Mouse (Mus musculus): ENCODE measurements around the gene Gm5134. TPM values are rescaled to one million over a fixed set of nuclear protein-coding genes. Genes with fewer than 3 reads are reported as not detected.
A peak's percentile ranks its signal among the peaks of the same experiment; 100 is the strongest.

Gene Gm5134
- polyA plus RNA-seq, 1 experiment from 2014 or later = 1.3 TPM

- DNase-seq (ENCODE audit: low spot score) = peak; percentile 94
Observed at GRCm38 (mm10) chr10:76032402-76033118, 78.2 kb downstream of the Gm5134 start, which contains the start of gene Zfp280b. Gene Zfp280b, plus strand, starts transcription at chr10:76032650.

GRCm38 (mm10) chr10:76033119-76033455, 78.8 kb downstream of the Gm5134 start:
- DNase-seq (ENCODE audit: low spot score) = no peak

GRCm38 (mm10) chr10:76034001-76034600, 79.8 kb downstream of the Gm5134 start:
- peak; percentile 9 for DNase-seq (ENCODE audit: low spot score)

- DNase-seq (ENCODE audit: low spot score) = no peak
Observed at GRCm38 (mm10) chr10:76035277-76035676, 81.0 kb downstream of the Gm5134 start.

- no peak for DNase-seq (ENCODE audit: low spot score)
Observed at GRCm38 (mm10) chr10:76036962-76037361, 82.6 kb downstream of the Gm5134 start.

- DNase-seq (ENCODE audit: low spot score) = no peak
Observed at GRCm38 (mm10) chr10:76045343-76045742, 91.0 kb downstream of the Gm5134 start.

- no peak for DNase-seq (ENCODE audit: low spot score)
Observed at GRCm38 (mm10) chr10:76046754-76047153, 92.4 kb downstream of the Gm5134 start.

- DNase-seq (ENCODE audit: low spot score) = no peak
Observed at GRCm38 (mm10) chr10:76047182-76047869, 93.0 kb downstream of the Gm5134 start.

GRCm38 (mm10) chr10:76048967-76049366, 94.7 kb downstream of the Gm5134 start:
- DNase-seq (ENCODE audit: low spot score) = no peak

- no peak for DNase-seq (ENCODE audit: low spot score)
Observed at GRCm38 (mm10) chr10:76051860-76052259, 97.5 kb downstream of the Gm5134 start.

Small RNA genes lying within 50 kb of the gene (microRNA-seq; reads per million reads assigned to microRNA genes)
- not detected for gene Mir6409 (ENCODE audit: borderline number of aligned reads)

Other genes with a start within 250 kb of the Gm5134 start
- gene Cabin1, start 190.2 kb upstream of the Gm5134 start, polyA plus RNA-seq (2015; fragmentation: Nextera tagmentation; extraction: Ambion mirVana) = 21.3 and 26.1 TPM in 2 replicates
- 131 and 132 TPM in 2 replicates for gene Ddt, start 181.1 kb upstream of the Gm5134 start, polyA plus RNA-seq (2015; fragmentation: Nextera tagmentation; extraction: Ambion mirVana)
- not detected in 2 replicates for gene Gm20441, start 173.6 kb upstream of the Gm5134 start, polyA plus RNA-seq (2015; fragmentation: Nextera tagmentation; extraction: Ambion mirVana)
- gene Gstt3, start 173.1 kb upstream of the Gm5134 start, polyA plus RNA-seq (2015; fragmentation: Nextera tagmentation; extraction: Ambion mirVana) = 9.9 and 10.1 TPM in 2 replicates
- gene Gstt1, start 155.9 kb upstream of the Gm5134 start, polyA plus RNA-seq (2015; fragmentation: Nextera tagmentation; extraction: Ambion mirVana) = 2.2 and 2.8 TPM in 2 replicates
- gene Gstt4, start 132.0 kb upstream of the Gm5134 start, polyA plus RNA-seq (2015; fragmentation: Nextera tagmentation; extraction: Ambion mirVana) = 0.14 and 0.18 TPM in 2 replicates
- gene Gstt2, start 117.1 kb upstream of the Gm5134 start, polyA plus RNA-seq (2015; fragmentation: Nextera tagmentation; extraction: Ambion mirVana) = 77.5 and 78.6 TPM in 2 replicates
- gene Mif, start 94.3 kb upstream of the Gm5134 start, polyA plus RNA-seq (2015; fragmentation: Nextera tagmentation; extraction: Ambion mirVana) = 1,368 and 1,597 TPM in 2 replicates
- gene Derl3, start 61.1 kb upstream of the Gm5134 start, polyA plus RNA-seq (2015; fragmentation: Nextera tagmentation; extraction: Ambion mirVana) = 1.1 and 1.2 TPM in 2 replicates
- gene Smarcb1, start 32.9 kb upstream of the Gm5134 start, polyA plus RNA-seq (2015; fragmentation: Nextera tagmentation; extraction: Ambion mirVana) = 138 and 140 TPM in 2 replicates
- gene Chchd10, start 21.4 kb upstream of the Gm5134 start, polyA plus RNA-seq (2015; fragmentation: Nextera tagmentation; extraction: Ambion mirVana) = 21.6 and 22.2 TPM in 2 replicates
- gene Mmp11, start 18.0 kb upstream of the Gm5134 start, polyA plus RNA-seq (2015; fragmentation: Nextera tagmentation; extraction: Ambion mirVana) = 7.9 and 8.6 TPM in 2 replicates
- 0.39 and 0.46 TPM in 2 replicates for gene Gm867, start 13.8 kb upstream of the Gm5134 start, polyA plus RNA-seq (2015; fragmentation: Nextera tagmentation; extraction: Ambion mirVana)
- gene Vpreb3, start 11.5 kb upstream of the Gm5134 start, polyA plus RNA-seq (2015; fragmentation: Nextera tagmentation; extraction: Ambion mirVana) = 1.9 and 2.0 TPM in 2 replicates
- gene Zfp280b, start 78.1 kb downstream of the Gm5134 start, polyA plus RNA-seq (2015; fragmentation: Nextera tagmentation; extraction: Ambion mirVana) = 16.6 TPM in 2 replicates
- not detected in 2 replicates for gene Slc5a4b, start 156.4 kb downstream of the Gm5134 start, polyA plus RNA-seq (2015; fragmentation: Nextera tagmentation; extraction: Ambion mirVana)
- not detected in 2 replicates for gene Slc5a4a, start 192.9 kb downstream of the Gm5134 start, polyA plus RNA-seq (2015; fragmentation: Nextera tagmentation; extraction: Ambion mirVana)